Mouse (Mus musculus) hindbrain, embryonic 15.5 days (tissue): ENCODE measurements around the gene 1700122O11Rik. TPM values are rescaled to one million over a fixed set of nuclear protein-coding genes. Genes with fewer than 3 reads are reported as not detected.

Experiments used
- ATAC-seq: fragments of 200-750 bp; cut with Nextera tagmentation; 2 replicates; pipeline ENCODE4 v1.8.0; 2017; ENCODE audit warnings: low read depth, moderate number of reproducible peaks, moderate TSS enrichment; ENCODE audit not compliant: low FRiP score
- H3K27ac ChIP-seq: fragments of 300-500 bp; sonication (generic); replicated peaks from 2 replicates; pipeline ENCODE4 v1.5.1; 2015; ENCODE audit warnings: mild to moderate bottlenecking, inconsistent platforms
- H3K27me3 ChIP-seq: fragments of 300-500 bp; sonication (generic); 2 replicates; pipeline ENCODE4 v1.6.1; 2015; ENCODE audit warnings: control low read depth, inconsistent platforms
- H3K36me3 ChIP-seq: fragments of 300-500 bp; sonication (generic); 2 replicates; pipeline ENCODE4 v1.6.1; 2015; ENCODE audit warnings: control low read depth, inconsistent platforms
- H3K4me1 ChIP-seq: fragments of 300-500 bp; sonication (generic); replicated peaks from 2 replicates; pipeline ENCODE4 v1.6.1; 2015; ENCODE audit warnings: control low read depth, inconsistent platforms
- H3K4me2 ChIP-seq: fragments of 300-500 bp; sonication (generic); 2 replicates; pipeline ENCODE4 v1.6.1; 2015; ENCODE audit warnings: moderate library complexity, mild to moderate bottlenecking, inconsistent platforms
- H3K4me3 ChIP-seq: fragments of 300-500 bp; sonication (generic); 2 replicates; pipeline ENCODE4 v1.5.1; 2015; ENCODE audit warnings: mild to moderate bottlenecking, inconsistent platforms
- H3K9ac ChIP-seq: fragments of 300-500 bp; sonication (generic); 2 replicates; pipeline ENCODE4 v1.6.1; 2015; ENCODE audit warnings: inconsistent platforms
- H3K9me3 ChIP-seq: fragments of 300-500 bp; sonication (generic); 2 replicates; pipeline ENCODE4 v1.6.1; 2016; ENCODE audit warnings: control low read depth, inconsistent platforms
- WGBS: fragments of 180-500 bp; shearing (Covaris S2); methylation state at CpG from one replicate; pipeline ENCODE4 v1.1.7; 2015; 5-methylcytosine and 5-hydroxymethylcytosine counted together
- polyA plus RNA-seq: library from polyadenylated mRNA; unstranded; fragments of >200 nt; fragmentation: Nextera tagmentation; extraction: Ambion mirVana; gene quantifications from 2 replicates; pipeline ENCODE4 v1.2.1, GENCODE M21; 2015

The 1700122O11Rik gene
- polyA plus RNA-seq, 1 experiment from 2014 or later: not detected

- WGBS: 66% methylated on average over 6 of the region's 6 CpGs
Measured at GRCm38 (mm10) chr17:47999403-47999802, 38.7 kb downstream of the 1700122O11Rik start.

DNA sequence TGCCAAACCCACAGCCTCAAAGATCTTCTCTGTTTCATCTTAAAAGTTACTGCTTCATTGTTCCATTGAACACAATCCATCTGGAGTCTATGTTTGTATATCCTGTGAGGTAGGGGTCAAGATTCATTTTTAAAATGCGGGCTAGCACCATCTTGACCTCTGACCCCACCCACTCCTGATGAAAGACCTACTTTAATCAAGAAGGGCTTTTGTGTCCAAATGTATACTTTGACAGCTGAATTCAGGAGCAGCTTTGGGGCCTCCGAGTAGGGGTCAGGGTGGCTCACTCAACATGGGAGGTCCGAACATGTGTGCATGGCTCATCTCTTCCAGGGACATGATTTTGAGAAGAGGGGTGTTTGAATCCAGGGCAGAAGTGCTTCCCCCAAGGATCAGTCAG is 40.3 kb downstream of the 1700122O11Rik start:
- no peak for ATAC-seq
- Histone ChIP-seq H3K4me2 (no peak overlapping the region), H3K9me3 (no peaks in the 10 kb centered on the region), H3K27me3 (no peaks in the 10 kb centered on the region), H3K36me3 (no peaks in the 10 kb centered on the region), H3K4me1 (peaks cover 16% of the 10 kb centered on the region), H3K27ac (no peak overlapping the region), H3K4me3 (no peak overlapping the region), H3K9ac (no peak overlapping the region)
- 26% methylated on average over 3 of the region's 3 CpGs for WGBS

More at GRCm38 (mm10) chr17:47999403-47999802, 38.7 kb downstream of the 1700122O11Rik start:
- H3K36me3 ChIP-seq: no peaks in the 10 kb centered on the region
- H3K4me1 ChIP-seq: peaks cover 16% of the 10 kb centered on the region
- no peak overlapping the region for H3K4me3 ChIP-seq
- H3K9me3 ChIP-seq: no peaks in the 10 kb centered on the region
- no peak for ATAC-seq
- H3K27me3 ChIP-seq: no peaks in the 10 kb centered on the region
- H3K27ac ChIP-seq: no peak overlapping the region
- no peak overlapping the region for H3K4me2 ChIP-seq
- H3K9ac ChIP-seq: no peak overlapping the region

GRCm38 (mm10) chr17:47990392-47991123 is 47.5 kb downstream of the 1700122O11Rik start:
- Histone ChIP-seq H3K4me3 (no peak overlapping the region), H3K4me2 (no peak overlapping the region), H3K27ac (no peak overlapping the region), H3K9me3 (no peaks in the 10 kb centered on the region), H3K36me3 (no peaks in the 10 kb centered on the region), H3K4me1 (peaks cover 9% of the 10 kb centered on the region), H3K9ac (no peak overlapping the region), H3K27me3 (0 out of 2 replicates have a peak, but pooled peaks cover 3% of the 10 kb centered on the region)
- WGBS: 44% methylated on average over 10 of the region's 10 CpGs
- ATAC-seq: no peak

DNA sequence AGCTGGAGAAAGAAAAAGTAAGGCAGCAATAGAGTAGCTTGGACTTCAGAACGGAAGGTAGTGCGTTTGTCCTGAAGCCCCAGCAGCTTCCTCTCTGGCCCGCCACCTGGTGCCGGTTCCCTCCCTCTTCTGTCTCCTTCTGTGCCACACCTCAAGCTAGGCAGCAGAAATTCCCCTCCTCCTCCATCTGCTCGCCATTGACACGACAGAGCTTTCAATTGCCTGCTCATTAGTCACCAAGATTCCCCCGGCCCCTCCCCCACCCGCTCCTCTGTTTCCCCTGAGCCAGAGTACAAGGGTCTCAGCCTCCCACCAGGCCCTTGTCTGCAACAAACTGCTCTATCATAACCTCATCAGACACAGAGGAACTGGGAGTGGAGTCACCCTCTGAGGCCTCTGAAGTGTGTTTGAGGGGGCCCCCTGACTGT is 48.1 kb downstream of the 1700122O11Rik start:
- H3K4me1 ChIP-seq: peaks cover 9% of the 10 kb centered on the region
- no peaks in the 10 kb centered on the region for H3K36me3 ChIP-seq
- no peaks in the 10 kb centered on the region for H3K9me3 ChIP-seq
- peak; percentile 38; the same call in 1 of the 2 replicates for ATAC-seq
- no peak overlapping the region for H3K4me3 ChIP-seq
- H3K4me2 ChIP-seq: no peak overlapping the region
- H3K27ac ChIP-seq: no peak overlapping the region
- 5% methylated on average over 8 of the region's 8 CpGs for WGBS
- H3K9ac ChIP-seq: no peak overlapping the region
- H3K27me3 ChIP-seq: 0 out of 2 replicates have a peak, but pooled peaks cover 3% of the 10 kb centered on the region

- ATAC-seq: no peak
- no peak overlapping the region for H3K9ac ChIP-seq
- 0 out of 2 replicates have a peak, but pooled peaks cover 3% of the 10 kb centered on the region for H3K27me3 ChIP-seq
- H3K4me1 ChIP-seq: peaks cover 9% of the 10 kb centered on the region
- H3K9me3 ChIP-seq: no peaks in the 10 kb centered on the region
- no peak overlapping the region for H3K27ac ChIP-seq
- no peak overlapping the region for H3K4me2 ChIP-seq
- no peaks in the 10 kb centered on the region for H3K36me3 ChIP-seq
- 54% methylated on average over 8 of the region's 8 CpGs for WGBS
- no peak overlapping the region for H3K4me3 ChIP-seq
Measured at GRCm38 (mm10) chr17:47988811-47989210, 49.3 kb downstream of the 1700122O11Rik start.

DNA sequence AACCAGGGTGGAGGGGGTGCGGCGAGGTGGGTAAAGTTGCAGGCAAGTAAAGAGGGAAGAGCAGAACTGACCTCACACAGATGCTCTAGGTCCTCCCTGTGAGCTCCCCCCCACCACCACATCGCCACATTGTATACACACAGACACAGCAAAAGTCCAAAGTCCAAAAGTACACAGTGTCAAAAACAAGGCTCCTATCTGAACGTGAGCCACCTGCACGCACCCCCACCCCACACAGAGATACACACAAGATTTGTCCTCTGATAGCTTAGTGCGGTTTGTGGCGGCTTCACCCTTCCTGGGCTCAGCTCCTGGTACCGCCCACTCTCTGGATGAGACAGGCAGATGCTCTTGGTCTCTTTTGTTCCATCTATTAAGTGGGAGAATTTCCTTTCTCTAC is 50.0 kb downstream of the 1700122O11Rik start:
- no peaks in the 10 kb centered on the region for H3K9me3 ChIP-seq
- 83% methylated on average over 8 of the region's 8 CpGs for WGBS
- H3K4me1 ChIP-seq: peaks cover 9% of the 10 kb centered on the region
- H3K9ac ChIP-seq: no peak overlapping the region
- H3K27me3 ChIP-seq: 0 out of 2 replicates have a peak, but pooled peaks cover 3% of the 10 kb centered on the region
- H3K4me2 ChIP-seq: no peak overlapping the region
- H3K4me3 ChIP-seq: no peak overlapping the region
- no peaks in the 10 kb centered on the region for H3K36me3 ChIP-seq
- no peak overlapping the region for H3K27ac ChIP-seq
- no peak for ATAC-seq

Other genes starting within 250 kb of the 1700122O11Rik start
- 4.0 and 4.2 TPM in 2 replicates for gene Mdfi, start 203.6 kb downstream of the 1700122O11Rik start, polyA plus RNA-seq
- 34.3 and 42.2 TPM in 2 replicates for gene Foxp4, start 113.6 kb downstream of the 1700122O11Rik start, polyA plus RNA-seq
- gene 1700067P10Rik, start 51.0 kb upstream of the 1700122O11Rik start, polyA plus RNA-seq: not detected in 2 replicates
- gene 9830107B12Rik, start 108.0 kb upstream of the 1700122O11Rik start, polyA plus RNA-seq: not detected in 2 replicates
- gene A530064D06Rik, start 129.0 kb upstream of the 1700122O11Rik start, polyA plus RNA-seq: 0.21 TPM in 1 of 2 replicates, not detected in the other
- not detected in 2 replicates for gene Trem1, start 194.5 kb upstream of the 1700122O11Rik start, polyA plus RNA-seq
- gene Trem3, start 209.5 kb upstream of the 1700122O11Rik start, polyA plus RNA-seq: not detected in 2 replicates
- 0.30 and 1.1 TPM in 2 replicates for gene Treml4, start 226.0 kb upstream of the 1700122O11Rik start, polyA plus RNA-seq